Mouse (Mus musculus) intestine, postnatal 0 days (tissue): Measurements from ENCODE around the gene C2cd5. TPM values are rescaled to one million over a fixed set of nuclear protein-coding genes. Genes with fewer than 3 reads are reported as not detected.
"Not testable (repeated sequence)": the region's sequence is repeated elsewhere in the genome, so short reads cannot be mapped to it uniquely, and the experiment has no call there.

Experiments used
- ATAC-seq: fragments of 200-750 bp; cut with Nextera tagmentation; 2 replicates; pipeline ENCODE4 v1.8.0; 2017; ENCODE audit warnings: mild to moderate bottlenecking, moderate TSS enrichment, moderate library complexity
- H3K27ac ChIP-seq: fragments of 300-500 bp; sonication (generic); 2 replicates; pipeline ENCODE4 v1.5.1; 2014; ENCODE audit warnings: mild to moderate bottlenecking, low read depth, low read length, moderate library complexity
- H3K27me3 ChIP-seq: fragments of 300-500 bp; sonication (generic); replicated peaks from 2 replicates; pipeline ENCODE4 v1.6.1; 2014; ENCODE audit warnings: low read length, mixed read lengths; ENCODE audit not compliant: control insufficient read depth, insufficient read depth
- H3K36me3 ChIP-seq: fragments of 300-500 bp; sonication (generic); 2 replicates; pipeline ENCODE4 v1.6.1; 2014; ENCODE audit warnings: mild to moderate bottlenecking, moderate library complexity; ENCODE audit not compliant: control insufficient read depth, insufficient read depth
- H3K4me1 ChIP-seq: fragments of 300-500 bp; sonication (generic); replicated peaks from 2 replicates; pipeline ENCODE4 v1.6.1; 2014; ENCODE audit warnings: antibody characterized with exemption, low read length, mixed read lengths; ENCODE audit not compliant: control insufficient read depth, insufficient read depth
- H3K4me2 ChIP-seq: fragments of 300-500 bp; sonication (generic); replicated peaks from 2 replicates; pipeline ENCODE4 v1.6.1; 2014; ENCODE audit warnings: low read depth, mild to moderate bottlenecking, moderate library complexity
- H3K4me3 ChIP-seq: fragments of 300-500 bp; sonication (generic); 2 replicates; pipeline ENCODE4 v1.5.1; 2014; ENCODE audit warnings: low read depth, low read length
- H3K9ac ChIP-seq: fragments of 300-500 bp; sonication (generic); 2 replicates; pipeline ENCODE4 v1.6.1; 2014; ENCODE audit warnings: mild to moderate bottlenecking, low read depth, low read length
- H3K9me3 ChIP-seq: fragments of 300-500 bp; sonication (generic); 2 replicates; pipeline ENCODE4 v1.6.1; 2016; ENCODE audit warnings: mixed run types; ENCODE audit not compliant: control insufficient read depth
- CTCF ChIP-seq: sonication (generic); IDR thresholded peaks from 2 replicates; pipeline ENCODE4 v1.5.1; 2016; ENCODE audit warnings: low read depth, mild to moderate bottlenecking, control low read depth, antibody characterized with exemption, moderate library complexity
- WGBS: fragments of 180-500 bp; shearing (Covaris S2); extraction: QIAGEN DNeasy Blood & Tissue Kit; methylation state at CpG from one replicate; pipeline ENCODE4 v1.1.7; 2014; 5-methylcytosine and 5-hydroxymethylcytosine counted together
- polyA plus RNA-seq: library from polyadenylated mRNA; unstranded; fragments of >200 nt; fragmentation: Nextera tagmentation; extraction: Ambion mirVana; gene quantifications from 2 replicates; pipeline ENCODE4 v1.2.1, GENCODE M21; 2015

Gene C2cd5
- polyA plus RNA-seq, 1 experiment from 2014 or later: 10.2 TPM

DNA sequence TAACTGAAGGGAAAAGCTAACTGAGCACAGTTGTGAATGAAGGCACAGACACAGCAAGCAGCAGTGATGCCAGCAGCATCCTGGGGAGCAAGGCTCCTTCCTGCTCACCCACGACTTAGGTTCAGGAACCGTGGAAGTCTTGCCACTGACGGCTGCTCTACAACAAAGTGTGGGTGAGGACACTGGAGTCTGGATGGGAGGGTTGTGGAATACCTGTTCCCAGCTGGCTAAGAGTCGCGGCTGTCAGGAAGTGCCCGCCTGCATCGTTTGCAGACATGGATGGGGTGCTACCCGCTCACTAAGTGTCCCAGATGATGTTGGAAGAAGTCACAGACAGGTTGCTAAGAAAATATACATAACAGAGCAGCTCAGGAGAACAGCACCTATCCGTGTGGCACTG lies 109.4 kb downstream of the C2cd5 start:
- 83% methylated on average over 9 of the region's 9 CpGs for WGBS
- Histone ChIP-seq H3K4me1 (no peaks in the 10 kb centered on the region), H3K27me3 (no peaks in the 10 kb centered on the region), H3K4me2 (no peak overlapping the region), H3K27ac (no peak overlapping the region), H3K9ac (no peak overlapping the region), H3K36me3 (no peaks in the 10 kb centered on the region), H3K4me3 (no peak overlapping the region), H3K9me3 (no peaks in the 10 kb centered on the region)
- TF ChIP-seq CTCF: no peak
- no peak for ATAC-seq

DNA sequence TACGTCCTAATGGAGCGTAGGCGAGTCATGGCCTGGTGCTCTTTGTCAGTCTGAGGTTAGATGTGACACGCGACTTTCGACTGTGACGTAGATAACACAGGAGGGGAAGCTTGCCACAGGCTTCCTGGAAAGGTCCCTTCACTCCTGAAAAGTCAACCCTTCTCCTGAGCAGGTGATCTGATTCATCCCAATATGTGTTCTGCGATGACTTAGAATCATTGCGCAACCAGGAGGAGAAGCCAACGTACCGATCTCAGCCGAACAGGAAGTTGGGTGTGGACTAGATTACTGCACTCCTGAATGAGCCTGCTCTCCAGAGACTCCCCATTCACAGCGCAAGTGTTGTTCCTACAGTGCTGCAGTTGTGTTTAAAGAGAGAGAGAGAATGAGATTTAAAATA lies 110.4 kb downstream of the C2cd5 start:
- Histone ChIP-seq H3K27ac (no peak overlapping the region), H3K4me3 (no peak overlapping the region), H3K36me3 (no peaks in the 10 kb centered on the region), H3K4me1 (no peaks in the 10 kb centered on the region), H3K9me3 (no peaks in the 10 kb centered on the region), H3K27me3 (no peaks in the 10 kb centered on the region), H3K9ac (no peak overlapping the region), H3K4me2 (no peak overlapping the region)
- 65% methylated on average over 13 of the region's 13 CpGs for WGBS
- ATAC-seq: no peak
- no peak for TF ChIP-seq CTCF

DNA sequence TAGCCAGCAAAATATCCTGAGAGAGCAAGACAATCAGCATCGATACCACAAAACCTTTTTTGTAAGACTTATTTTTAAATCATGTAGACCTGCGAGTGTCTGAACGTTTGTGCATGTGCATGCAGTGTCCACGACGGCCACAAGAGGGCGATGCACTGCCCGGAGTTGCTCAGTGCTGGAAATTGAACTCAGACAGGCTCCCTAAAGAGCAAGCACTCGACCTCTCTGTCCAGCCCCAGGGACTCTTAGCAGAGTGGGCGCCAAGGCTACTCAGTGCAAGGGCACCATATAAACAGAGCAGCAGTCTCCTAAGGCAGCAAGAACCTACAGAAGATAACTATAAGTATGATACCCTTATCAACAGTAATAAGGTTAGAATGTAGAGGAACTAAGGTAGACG lies 111.2 kb downstream of the C2cd5 start:
- WGBS: 30% methylated on average over 10 of the region's 10 CpGs
- no peak overlapping the region for H3K4me3 ChIP-seq
- ATAC-seq: no peak
- no peak overlapping the region for H3K4me2 ChIP-seq
- no peaks in the 10 kb centered on the region for H3K4me1 ChIP-seq
- H3K9me3 ChIP-seq: no peaks in the 10 kb centered on the region
- peak; percentile 89 for TF ChIP-seq CTCF
- no peak overlapping the region for H3K27ac ChIP-seq
- no peak overlapping the region for H3K9ac ChIP-seq
- no peaks in the 10 kb centered on the region for H3K27me3 ChIP-seq
- H3K36me3 ChIP-seq: no peaks in the 10 kb centered on the region

DNA sequence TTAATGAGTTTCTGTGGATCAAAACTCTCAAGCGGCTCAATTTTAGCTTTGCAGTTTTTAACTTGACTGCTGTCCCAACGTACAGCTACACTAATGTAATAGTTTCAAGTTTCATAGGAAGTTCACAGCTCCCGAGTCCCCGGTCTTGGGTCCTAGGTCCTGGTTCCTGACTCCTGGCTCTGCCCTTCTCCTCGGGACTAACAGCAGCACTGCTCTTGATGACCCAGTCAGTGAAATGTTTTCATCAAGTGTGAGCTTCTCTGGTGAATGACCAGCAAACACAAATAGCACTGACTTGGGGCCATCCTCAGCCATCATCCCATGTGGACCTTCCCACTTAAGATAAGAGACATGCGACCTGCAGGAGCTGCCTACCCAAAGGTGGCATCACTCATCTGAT lies 111.7 kb downstream of the C2cd5 start:
- H3K9me3 ChIP-seq: no peaks in the 10 kb centered on the region
- H3K4me1 ChIP-seq: no peaks in the 10 kb centered on the region
- WGBS: 73% methylated on average over 6 of the region's 6 CpGs
- H3K9ac ChIP-seq: no peak overlapping the region
- no peak overlapping the region for H3K4me2 ChIP-seq
- H3K27ac ChIP-seq: no peak overlapping the region
- H3K4me3 ChIP-seq: no peak overlapping the region
- no peaks in the 10 kb centered on the region for H3K27me3 ChIP-seq
- no peak for ATAC-seq
- H3K36me3 ChIP-seq: no peaks in the 10 kb centered on the region
- TF ChIP-seq CTCF: no peak

- no peaks in the 10 kb centered on the region for H3K4me1 ChIP-seq
- no peak overlapping the region for H3K9ac ChIP-seq
- H3K4me3 ChIP-seq: no peak overlapping the region
- no peaks in the 10 kb centered on the region for H3K36me3 ChIP-seq
- no peaks in the 10 kb centered on the region for H3K27me3 ChIP-seq
- 75% methylated on average over 6 of the region's 6 CpGs for WGBS
- no peaks in the 10 kb centered on the region for H3K9me3 ChIP-seq
- ATAC-seq: no peak
- no peak overlapping the region for H3K4me2 ChIP-seq
- H3K27ac ChIP-seq: no peak overlapping the region
- no peak for TF ChIP-seq CTCF
These were observed 112.3 kb downstream of the C2cd5 start for GRCm38 (mm10) chr6:142987616-142988015.

GRCm38 (mm10) chr6:142986706-142987105 lies 113.2 kb downstream of the C2cd5 start:
- not testable (repeated sequence) for H3K9me3 ChIP-seq, H3K4me2 ChIP-seq, H3K36me3 ChIP-seq, H3K27me3 ChIP-seq, H3K27ac ChIP-seq, H3K4me3 ChIP-seq, H3K9ac ChIP-seq, ATAC-seq, H3K4me1 ChIP-seq
- 85% methylated on average over 9 of the region's 9 CpGs for WGBS

- not testable (repeated sequence) for H3K9ac ChIP-seq, H3K4me1 ChIP-seq, H3K36me3 ChIP-seq, H3K27me3 ChIP-seq, H3K9me3 ChIP-seq, H3K4me2 ChIP-seq, H3K4me3 ChIP-seq, H3K27ac ChIP-seq, ATAC-seq
- 84% methylated on average over 9 of the region's 9 CpGs for WGBS
These were observed 114.2 kb downstream of the C2cd5 start for GRCm38 (mm10) chr6:142985561-142986238.
